Mouse (Mus musculus) cerebellum, adult 18-20 months (tissue): Measurements from ENCODE around the gene Cfap45.

ENCODE experiments used
- DNase-seq, 2 experiments: peaks; one replicate each; pipeline ENCODE4 v3.0.0; 2021

Gene Cfap45

DNA sequence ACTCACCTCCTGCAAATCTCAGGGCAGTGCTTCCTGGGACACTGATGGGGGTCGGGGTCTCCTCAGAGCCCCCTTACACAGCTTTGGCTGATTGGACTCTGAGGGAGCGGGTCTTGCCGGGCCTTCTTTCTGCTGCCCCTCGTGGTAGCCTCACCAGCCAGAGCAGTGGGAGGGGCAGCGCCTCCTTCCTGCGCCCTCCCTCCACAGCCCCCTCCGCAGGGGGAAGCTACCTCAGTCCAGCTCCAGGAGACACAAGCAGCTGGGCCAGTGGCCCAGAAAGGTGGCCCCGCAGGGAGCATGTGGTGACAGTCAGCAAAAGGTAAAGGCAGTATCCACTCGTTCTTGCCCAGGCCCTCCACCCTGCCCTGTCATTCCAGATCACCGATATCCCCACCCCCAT lies 23.2 kb upstream of the Cfap45 start:
- no peak for DNase-seq

DNA sequence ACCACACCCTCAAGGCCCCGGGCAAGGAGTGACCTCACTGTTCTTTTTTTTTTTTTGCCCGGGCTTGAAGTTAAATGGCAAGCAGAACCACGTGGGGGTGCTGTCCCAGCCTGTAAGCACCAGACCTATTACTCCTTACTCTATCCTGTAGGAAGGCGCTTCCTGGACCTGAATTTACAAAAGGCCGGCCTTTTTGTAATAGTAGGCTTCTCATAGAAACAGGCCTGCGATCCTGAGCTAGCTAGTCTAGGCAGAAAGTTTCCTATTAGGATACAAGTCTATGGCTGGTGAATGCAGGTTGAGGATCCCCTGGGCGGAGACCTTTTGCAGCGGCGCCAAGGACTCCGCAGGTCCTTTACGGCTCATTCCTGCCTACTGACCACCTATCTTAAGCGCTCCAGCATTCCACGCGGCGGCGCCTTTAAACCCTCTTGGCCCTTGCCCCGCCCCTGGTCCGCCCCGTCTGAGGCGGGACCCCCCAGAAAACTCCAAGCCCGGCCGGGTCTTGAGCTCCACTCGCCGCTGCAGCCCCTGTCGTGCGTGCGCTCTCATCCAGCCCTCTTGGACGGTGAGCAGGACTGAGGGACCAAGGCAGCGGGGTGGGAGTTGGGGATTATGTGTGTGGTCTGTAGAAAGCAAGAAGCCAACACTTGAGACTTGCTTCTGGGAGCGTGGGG lies 20.7 kb upstream of the Cfap45 start, which contains the start of gene Tagln2:
Gene Tagln2 (plus strand): TSS at position 283 of the 677 bp plus-strand sequence.
- DNase-seq: no peak

DNA sequence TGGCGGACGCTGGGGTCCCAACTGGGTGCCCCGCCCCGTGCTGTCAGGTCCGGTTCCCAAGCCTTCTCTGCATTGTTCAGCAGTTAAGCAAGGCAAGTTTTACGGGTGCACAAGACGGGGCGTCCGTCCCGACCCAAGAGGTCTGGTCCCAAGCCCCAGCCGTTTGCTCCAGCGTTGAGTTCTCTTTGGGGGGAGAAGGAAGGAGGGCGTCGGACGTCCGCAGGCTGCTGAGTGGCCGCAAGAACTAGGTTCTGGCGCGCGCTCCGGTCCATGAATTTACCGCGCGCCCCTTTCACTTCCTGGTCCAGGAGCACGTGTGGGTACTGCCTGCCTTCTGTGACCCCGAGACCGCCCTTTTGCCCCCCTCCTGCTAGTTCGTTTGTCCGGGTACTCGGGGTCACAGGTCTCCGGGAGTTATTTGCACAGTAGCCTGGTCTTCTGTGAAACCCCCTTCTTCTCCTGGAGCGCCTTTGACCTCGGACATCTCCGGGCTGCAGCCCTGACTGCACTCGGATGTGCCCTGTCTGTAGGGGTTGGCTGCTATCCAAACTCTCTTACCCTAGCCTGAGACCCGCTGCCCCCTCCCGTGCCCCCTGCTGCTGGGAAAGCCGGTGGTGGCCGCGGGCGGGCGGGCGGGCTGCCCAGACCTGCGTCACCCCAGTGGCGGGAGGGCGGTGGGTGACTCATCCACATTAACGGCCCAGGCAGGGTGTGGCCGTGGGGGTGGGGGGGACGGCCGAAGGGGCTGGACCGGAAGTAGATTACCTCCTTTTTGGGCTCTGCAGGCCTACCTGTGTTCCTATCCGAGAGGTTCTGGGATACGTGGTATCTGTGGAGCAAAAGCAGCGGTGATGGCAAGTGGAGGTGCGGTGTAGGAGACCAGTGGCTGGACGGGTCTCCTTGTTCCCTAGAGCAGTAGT lies 19.9 kb upstream of the Cfap45 start:
- no peak for DNase-seq

DNA sequence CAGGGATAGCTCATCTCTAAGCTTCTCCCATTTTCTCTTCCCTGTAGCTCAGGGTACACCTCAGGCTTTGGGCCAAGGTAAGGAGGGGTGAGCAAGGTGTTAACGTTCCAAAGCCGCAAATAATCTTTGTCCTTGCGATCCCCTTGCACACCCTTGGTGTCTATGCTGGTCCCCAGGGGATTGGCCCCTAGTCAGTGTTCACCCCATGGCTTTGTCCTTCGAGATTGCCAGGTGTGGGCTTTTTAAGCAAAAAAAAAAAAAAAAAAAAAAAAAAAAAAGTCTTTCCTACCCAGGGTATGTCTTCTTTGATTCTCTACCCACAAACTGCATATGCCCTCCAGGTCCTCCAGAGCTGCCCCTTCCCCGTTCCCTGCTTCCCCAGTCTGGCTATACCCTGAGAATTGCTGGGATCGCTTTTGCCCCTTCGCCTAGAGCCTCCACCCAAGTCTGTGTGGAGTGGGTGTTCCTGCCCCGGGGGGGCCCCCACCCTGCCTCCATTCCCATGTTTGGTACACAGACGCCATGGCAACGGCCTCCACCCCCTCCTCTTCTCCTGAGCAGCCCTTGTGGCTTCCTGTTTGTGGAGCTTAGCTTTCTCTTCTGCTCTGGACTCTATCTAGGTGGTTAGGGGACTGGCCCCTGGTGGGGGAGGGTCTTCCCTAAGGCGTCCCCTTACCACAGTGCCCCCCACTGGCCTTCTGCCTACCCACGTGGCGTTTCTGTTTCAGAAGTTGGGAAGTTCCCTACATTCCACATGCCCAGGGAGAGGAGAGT lies 19.0 kb upstream of the Cfap45 start:
- DNase-seq: no peak

DNA sequence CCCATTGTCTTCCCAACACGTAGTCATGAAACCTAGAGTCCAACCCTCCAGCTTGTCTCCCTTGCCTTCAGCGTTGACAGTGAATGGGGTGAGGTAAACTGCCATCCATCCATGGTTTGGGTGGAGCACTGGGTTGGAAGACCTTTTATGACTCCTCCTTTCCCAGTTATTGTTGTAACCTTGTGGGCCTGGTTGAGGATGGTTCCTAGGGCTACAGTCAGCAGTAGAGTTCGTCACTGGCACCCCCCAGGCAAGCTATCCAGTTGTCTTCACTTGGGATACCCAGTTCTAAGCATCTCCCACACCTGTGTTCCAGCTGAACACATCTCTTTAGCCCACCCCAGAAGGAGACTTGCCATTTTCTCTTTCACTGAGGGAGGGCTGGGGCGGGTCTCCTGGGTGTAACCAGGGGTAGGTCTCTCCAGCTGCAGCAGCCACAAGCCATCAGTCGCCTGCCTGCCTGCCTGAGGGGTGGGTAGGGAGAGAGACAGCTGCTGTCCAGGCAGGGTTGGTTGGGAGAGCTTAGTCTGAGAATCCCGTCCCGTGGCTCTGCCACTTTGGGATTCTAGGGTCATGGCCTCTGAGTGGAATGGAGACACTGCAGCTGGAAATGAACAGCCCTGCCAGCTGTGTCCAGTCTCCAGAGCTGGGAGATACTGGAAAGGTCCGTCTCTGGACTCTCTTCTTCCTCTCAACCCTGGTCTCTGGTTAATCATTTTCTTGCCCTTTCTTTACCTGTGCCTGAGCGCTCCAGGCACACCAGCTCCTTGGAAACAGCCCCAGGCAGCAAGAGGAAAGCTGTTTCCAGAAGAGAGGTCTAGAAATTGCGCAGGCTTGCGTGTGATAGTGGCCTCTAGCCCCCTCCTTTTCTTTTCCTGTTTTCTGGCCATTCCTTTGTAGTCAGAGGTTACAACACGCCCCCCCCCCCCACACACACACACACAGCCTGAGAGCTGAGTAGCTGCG lies 18.2 kb upstream of the Cfap45 start:
- DNase-seq: no peak

DNA sequence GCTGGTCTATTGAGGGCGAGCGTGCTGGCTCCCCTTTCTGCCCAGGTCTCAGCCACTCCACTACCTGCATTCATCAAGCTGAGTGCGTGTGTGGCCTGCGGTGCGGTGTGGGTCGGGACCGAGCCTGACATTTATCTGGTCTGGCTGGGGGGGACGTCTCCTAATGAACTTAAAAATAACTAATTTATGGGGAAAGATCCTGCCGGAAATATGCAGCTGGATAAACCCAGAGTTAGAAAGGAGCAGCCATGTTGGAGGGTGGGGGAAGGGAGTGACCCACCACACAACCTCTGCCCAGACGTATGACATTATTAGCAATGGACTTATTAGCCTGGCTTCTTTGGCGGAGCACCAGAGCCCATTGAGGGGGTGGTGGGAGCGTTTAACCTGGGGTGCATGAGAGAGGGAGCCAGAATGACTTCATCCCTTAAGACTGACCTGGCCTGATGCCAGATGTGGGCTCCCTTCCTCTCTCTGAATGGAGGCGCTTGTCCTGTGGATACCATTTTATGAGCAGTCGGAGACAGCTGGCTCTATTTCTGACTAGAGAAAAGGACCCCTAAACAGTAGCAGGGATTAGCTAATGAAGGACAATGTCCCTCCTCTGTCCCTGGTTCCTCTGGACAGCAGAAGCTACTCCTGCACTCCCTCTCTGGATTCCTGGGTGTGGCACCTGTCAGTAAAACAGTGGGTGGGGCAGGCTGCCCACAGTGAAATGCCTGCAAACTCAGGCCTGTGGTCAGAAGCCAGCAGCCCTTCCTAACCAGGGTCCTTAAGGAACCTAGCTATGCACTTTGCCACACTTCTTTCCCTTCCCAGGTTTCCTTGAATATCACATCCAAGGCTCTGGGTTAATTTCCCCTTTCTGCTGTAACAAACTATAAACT lies 17.2 kb upstream of the Cfap45 start:
- DNase-seq: no peak

DNA sequence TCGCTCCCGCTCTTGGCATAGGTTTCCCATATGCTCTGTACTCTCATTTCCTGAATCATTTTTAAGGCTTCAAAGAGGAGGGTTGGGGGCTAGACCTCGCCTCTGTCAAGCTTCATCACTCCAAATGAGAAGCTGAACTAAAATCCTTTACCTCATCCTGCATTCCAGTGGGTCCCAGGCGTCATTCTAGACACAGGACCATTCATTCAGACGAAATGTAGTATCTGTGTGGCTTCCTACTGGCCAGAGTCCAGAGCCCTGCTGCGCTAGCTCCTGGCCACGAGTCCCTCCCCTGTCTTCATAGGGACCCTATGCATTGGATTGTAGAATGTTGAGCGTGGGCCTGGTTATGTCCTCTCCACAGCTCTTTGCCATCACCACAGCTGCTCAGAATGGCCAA lies 15.8 kb upstream of the Cfap45 start:
- no peak for DNase-seq

DNA sequence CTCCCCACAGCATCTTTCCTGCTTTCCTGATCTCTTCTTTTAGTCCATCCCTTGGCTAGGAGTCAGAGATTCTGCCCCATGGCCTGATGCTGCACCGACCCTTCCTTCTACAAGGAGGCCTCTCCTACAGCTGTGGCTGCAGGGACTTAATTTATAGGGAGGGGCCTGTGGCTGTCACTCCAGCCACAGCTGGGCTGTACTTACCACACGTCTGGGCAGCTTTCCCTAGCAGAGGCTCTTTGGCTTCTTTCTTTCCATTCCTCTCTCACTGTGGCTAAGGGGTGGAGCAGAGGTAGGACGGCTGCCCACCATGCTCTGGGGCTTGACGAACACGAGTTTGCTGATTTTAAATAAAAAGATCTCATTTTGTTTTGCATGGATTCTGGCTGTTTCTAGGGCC lies 13.6 kb upstream of the Cfap45 start:
- no peak for DNase-seq

DNA sequence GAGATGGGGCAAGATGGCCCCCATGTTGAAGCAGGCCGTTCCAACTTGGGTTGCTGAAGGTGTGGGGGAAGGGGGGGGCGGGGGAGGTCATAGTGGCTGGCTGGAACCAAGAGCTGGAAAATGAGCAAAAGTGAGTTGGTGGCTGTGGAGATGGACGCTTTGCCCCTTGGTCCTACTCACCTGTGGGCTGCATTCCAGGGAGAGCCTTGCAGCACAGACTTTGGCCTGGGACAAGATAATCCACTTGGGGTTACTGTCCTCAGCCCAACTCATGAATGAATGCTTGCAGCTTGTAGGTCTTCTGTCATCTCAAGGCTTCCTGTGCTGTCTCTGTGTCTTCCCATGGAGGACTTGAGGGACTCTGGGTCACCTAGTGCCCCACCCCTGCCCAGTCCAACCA lies 12.9 kb upstream of the Cfap45 start:
- DNase-seq: no peak

DNA sequence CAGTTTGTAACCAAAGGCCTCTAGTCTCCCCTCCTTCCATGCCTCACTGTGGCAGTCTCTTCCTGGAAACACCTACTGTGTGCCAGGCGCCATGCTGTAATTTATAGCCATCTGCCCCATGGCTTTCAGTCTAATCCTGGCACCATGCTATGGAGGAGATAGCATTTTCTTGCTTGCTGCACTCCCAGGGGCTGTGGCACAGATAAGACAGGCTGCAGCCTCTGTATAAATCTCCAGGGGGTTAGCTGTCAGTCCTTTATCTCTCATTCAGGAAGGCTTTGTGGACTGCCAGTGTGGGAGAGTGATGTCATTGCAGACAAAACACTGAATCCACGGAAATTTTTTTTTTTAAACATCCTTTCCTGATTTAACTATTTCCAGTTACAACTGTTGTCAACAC lies 12.4 kb upstream of the Cfap45 start:
- no peak for DNase-seq

DNA sequence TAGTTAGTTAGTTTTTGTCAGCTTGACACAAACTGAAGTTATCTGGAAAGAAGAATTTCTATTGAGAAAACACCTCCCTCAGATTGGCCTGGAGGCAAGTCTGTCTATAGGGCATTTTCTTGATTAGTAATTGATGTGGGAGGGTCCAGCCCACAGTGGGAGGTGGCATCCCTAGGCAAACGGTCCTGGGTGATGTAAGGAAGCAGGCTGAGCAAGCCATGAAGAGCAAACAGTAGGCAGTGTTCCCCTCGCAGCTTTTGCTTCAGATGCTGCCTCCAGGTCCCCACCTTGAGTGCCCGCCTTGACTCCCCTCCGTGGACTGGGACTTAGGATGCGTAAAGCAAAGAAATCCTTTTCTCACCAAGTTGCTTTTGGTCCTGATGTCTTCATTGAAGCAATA lies 11.4 kb upstream of the Cfap45 start:
- DNase-seq: no peak

DNA sequence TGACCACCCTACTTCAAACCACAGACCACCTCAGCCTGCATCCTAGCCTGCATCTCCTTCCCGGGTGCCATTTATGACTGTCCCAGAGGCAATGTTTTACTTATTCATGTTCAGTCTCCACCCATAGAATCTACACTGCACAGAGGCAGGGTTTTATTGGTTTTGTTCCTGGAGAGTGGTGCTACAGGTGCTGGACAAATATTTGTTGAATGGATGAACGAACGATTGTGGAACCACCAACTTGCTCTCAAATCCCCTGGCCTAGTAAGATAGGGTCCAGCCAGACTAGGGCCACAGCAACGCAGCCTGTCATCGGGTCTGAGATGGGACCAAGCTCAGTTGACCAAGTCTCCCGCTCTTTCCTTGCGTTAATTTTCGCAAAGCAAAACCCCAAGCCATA lies 10.6 kb upstream of the Cfap45 start:
- no peak for DNase-seq

DNA sequence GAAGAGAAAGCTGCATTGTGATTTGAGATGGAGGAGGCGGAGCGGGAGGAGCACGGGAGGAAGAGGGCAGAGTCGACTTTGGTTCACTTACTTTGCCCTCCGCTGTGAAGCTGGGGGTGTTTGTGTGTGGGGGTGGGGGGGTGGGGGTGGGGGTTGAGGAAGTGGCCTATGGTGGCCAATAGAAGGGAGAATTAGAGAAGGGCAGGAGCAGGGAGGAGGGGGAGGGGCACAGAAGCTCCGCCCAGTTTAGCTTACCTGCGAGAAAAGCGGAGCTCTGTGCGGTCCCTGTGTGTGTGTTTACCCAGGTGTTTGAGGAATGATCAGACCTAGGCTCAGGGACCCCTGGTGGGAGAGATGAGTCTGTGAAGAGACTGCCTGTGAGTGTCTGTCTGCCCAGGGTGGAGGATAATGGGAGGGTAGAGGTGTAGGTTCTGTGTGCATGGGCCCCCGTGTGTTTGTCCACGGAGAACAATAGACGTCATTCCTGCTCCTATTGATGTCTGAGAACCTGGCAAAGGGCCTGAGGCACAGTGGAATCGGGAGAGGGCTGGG lies 10.1 kb upstream of the Cfap45 start:
- DNase-seq: no peak

DNA sequence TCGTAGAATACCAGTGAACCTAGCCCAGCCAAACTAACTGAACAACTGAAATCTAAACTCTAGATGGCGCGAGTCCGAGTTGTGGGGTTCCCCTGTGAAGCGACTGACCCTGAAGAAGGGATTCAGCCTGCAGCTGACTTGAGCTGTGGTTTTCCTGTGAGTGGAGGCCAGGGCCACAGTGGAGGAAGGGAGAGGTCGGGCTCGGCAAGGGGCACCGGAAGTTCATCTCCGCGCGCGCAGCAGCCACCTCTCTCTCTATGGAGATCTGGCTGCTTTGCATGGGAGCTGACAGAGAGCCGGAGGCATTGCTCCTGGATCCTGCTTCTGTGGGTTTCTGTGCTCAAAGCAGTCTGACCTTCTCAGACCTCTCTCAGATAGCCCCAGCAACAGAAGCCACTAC lies 7.6 kb upstream of the Cfap45 start:
- no peak for DNase-seq

DNA sequence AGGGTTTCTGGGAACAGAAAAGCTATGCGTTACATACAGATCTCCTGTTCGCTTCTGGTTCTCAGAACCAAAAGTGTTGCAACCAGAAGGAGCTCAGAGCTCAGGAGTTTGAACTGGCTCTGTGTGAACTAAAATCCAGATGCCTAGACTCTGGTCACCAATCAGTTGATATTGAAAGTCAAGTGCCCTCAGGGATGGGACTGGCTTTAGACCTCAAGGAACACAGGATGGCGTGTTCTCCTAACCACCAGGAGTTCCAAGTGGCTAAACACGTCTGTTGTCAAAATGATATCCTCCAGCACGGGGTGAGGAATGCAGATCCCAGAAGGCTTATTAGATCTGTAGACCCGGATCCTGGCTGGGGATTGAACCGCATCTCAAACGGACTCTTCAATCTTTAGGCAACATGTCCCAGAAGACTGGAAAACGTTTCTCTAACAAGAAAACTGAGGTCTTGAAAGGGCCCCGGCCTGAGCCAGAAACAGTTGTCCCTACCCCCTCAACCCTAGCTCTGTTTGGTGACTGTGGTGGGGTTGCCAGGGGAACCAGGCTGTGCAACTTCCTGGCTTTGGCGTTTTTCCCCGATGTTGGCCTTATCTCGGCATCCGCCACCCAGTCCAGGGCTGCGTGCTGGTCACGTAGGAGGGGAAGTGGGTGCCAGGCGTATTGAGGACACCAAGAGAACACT lies 6.9 kb upstream of the Cfap45 start:
- DNase-seq: no peak

DNA sequence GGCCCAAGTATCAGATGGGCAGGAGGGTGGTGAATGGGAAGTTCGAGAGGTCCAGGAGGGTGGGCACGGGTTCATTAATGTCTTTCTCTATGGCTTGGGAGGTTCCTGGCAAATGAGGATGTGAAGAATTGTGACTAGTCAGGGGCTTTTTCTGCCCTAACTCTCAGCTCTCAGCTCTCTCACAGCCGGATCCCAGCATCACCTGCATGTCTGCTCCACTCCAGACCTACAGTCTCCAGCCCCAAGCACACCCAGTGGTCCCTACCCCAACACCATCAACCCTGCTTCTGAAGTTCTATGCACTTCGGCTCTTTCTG lies 6.4 kb upstream of the Cfap45 start:
- no peak for DNase-seq

DNA sequence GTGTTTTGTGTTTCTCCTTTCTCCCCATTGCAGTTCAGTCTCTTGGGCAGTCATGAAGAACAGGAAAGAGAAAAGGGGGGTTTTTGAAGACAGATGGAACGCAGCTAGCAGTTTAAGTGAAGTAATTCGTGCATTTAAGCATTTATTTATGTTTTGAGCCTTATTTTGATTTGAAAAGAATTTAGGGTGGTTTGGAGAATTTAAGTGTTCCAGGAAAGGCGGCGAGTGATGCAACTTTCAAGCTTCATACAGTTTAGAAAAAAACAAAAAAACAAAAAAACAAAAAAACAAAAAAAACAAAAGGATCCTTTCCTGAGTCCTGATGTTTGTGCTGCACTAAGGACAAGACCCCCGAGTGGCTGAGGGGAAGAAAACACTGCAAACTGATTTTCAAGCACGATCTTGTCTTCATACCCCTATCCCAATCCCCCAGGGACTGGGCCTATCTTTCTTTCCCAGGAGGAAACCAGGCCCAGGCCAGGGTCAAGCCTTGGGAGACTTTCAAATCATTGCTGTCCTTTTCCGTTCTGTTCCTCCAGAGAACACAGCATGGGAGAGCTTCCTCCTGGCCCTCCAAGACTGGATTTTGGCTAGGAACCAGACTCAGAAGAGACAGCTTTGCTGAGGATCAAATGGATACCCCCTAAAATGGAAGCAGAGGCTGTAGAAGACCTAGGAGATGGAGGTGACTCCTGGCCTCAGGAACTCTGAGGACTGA lies 5.9 kb upstream of the Cfap45 start:
- no peak for DNase-seq

DNA sequence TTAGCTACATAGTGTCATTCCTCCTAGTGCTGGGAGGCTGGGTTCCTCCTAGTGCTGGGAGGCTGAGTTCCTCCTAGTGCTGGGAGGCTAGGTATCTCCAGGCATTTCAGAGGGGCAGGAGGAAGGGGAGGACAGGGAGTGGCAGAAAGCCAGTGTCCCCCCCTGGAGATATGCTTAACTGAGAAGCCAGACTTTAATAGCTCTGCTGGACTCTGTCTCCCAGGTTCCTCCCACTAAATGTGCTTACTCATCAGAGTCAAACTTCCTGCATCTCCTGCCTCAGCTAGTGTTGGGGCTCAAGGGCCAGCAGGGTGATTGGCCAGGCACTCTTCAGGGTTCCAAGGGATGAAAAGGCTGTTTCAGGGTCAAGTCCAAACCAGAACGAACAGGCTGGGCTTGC lies 5.2 kb upstream of the Cfap45 start:
- no peak for DNase-seq

DNA sequence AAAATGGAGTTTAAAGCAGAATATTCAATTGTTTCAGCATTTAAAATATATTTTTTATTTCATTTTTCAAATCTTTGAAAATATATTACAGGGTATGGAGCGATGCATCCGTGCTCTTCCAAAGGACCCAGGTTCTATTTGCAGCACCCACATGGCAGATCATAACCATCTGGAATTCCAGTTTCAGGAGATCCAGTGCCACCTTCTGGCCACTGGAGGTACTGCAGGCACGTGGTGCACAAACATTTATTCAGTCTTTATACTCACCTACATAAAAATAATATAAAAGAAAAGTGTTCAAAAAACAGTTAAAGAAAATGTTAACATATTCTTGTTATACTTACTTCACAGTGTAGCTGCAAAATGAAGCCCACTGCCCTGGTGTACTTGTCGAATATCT lies 2.6 kb upstream of the Cfap45 start:
- DNase-seq: no peak

DNA sequence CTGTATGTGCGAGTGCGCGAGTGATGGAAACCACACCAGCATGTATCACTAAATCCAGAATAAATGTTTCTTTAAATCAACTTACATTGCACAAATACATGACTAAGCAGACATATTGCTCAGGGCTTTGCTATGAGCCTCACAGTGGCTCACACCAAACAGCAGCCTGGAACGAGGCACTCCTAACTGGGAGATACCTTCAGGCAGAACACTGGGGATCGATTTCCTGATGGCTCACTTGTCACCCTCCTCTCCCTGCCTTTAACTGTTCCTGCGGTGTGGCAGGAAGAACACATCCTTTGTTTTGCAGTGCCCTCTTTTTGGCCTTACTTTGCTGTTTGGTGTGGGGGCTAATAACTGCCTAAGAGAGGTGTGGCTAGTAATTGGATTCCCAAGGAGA lies 957 bp upstream of the Cfap45 start:
- no peak for DNase-seq
